Mouse (Mus musculus) bone marrow macrophage, adult 2 months (primary cell): Measurements from ENCODE around the gene Gm11027. TPM values are rescaled to one million over a fixed set of nuclear protein-coding genes. Genes with fewer than 3 reads are reported as not detected.

ENCODE experiments used
- H3K27ac ChIP-seq: 2 replicates; pipeline ENCODE4 v1.5.1; 2012; ENCODE audit warnings: low read depth, low read length; ENCODE audit not compliant: insufficient read depth
- H3K4me1 ChIP-seq: 2 replicates; pipeline ENCODE4 v1.6.1; 2012; ENCODE audit warnings: low read length; ENCODE audit not compliant: control insufficient read depth, insufficient read depth
- H3K4me3 ChIP-seq: 2 replicates; pipeline ENCODE4 v1.5.1; 2012; ENCODE audit warnings: mild to moderate bottlenecking, low read length, moderate library complexity; ENCODE audit not compliant: insufficient read depth
- CTCF ChIP-seq: IDR thresholded peaks from 2 replicates; pipeline ENCODE4 v1.5.1; 2012; ENCODE audit warnings: low read depth, mild to moderate bottlenecking, low read length, moderate library complexity
- POLR2A ChIP-seq: IDR thresholded peaks from 2 replicates; pipeline ENCODE4 v1.6.1; 2012; ENCODE audit warnings: mild to moderate bottlenecking, low read depth, low read length, borderline replicate concordance
- polyA plus RNA-seq: library from polyadenylated mRNA; stranded (reverse); fragments of >200 nt; gene quantifications from 2 replicates; pipeline ENCODE4 v1.2.4, GENCODE M21; 2012; ENCODE audit not compliant: missing spikeins, insufficient read depth, insufficient read length

Gm11027 gene
- polyA plus RNA-seq, 1 experiment, result not detected

DNA sequence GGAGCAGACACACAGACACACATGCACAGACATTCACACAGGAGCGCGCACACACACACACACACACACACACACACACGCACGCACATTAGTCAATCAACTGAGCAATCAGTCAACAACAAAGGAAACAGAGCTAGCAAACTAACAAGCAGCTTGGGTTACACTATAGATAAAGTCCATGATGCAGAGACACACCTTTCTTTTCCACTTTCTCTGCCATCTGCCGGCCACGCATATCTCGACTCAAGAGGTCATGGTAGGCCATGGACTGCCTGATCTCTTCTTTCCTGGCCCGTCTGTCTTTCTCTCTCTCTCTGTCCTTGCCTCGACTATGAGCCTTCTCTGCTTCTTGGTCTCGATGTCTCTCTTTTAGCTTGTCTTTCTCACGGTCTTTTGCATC lies 19.6 kb upstream of the Gm11027 start:
- TF ChIP-seq POLR2A (no peak), CTCF (no peak)
- Histone ChIP-seq H3K4me3 (no peak overlapping the region), H3K4me1 (peaks cover 13% of the 10 kb centered on the region), H3K27ac (no peak overlapping the region)

DNA sequence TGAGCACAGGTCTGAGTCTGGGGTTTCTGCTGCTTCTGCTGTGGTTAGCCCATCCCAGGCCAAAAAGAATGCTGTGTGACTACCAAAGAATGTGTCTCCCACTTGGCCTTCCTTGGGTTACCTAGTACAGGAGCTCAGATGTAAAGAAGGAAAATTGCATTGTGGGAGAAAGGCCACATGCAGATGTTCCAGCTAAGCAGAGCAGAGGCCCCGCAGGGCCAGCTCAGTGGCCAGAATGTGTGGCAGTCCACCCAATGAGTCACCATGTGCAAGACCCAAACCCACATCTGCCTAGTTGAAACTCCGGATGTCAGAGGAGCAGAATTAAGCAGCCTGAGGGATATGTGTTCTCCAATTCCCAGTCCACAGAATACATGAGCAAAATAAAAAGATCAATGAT lies 16.9 kb upstream of the Gm11027 start:
- Histone ChIP-seq H3K27ac (no peak overlapping the region), H3K4me1 (peaks cover 17% of the 10 kb centered on the region), H3K4me3 (no peak overlapping the region)
- TF ChIP-seq CTCF, result no peak
- no peak for TF ChIP-seq POLR2A

DNA sequence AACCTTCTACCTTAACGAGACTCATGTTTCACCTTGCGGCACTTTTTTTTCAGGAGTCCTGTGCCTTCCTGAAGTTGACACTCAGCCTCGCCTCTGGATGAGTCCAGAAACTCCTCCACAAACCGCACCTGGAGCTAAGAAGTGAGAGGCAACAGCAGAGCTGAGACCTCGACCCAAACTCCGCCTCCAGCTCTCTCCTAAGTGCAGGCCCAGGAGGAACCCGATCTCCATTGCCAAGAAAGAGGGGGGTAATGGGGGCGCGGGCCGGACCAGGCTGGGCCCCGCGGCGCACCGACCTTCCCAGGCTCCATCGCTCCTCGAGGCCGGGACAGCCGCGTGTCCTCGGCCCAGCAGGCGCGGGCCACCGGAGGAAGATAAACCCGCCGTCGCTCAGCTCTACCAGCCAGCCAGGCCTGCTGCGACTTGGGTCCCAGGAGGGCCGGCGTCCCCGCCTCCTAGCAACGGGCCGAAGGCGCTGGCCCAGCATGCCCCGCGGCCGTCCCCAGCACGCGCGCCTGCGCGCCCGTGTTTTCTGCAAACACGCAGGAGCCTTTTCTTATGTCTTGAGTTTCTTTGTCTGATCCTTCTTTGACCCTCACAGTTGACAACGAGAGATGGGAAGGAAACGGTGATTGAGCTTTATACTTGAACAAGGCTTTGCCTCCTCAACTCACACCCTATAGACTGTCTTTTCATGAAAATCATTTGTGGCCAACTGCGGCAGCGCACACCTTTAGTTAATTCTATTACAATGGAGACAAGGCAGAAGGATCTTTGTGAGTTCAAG lies 12.4 kb upstream of the Gm11027 start, which contains the start of gene Wdr60:
Gene Wdr60, minus strand, starts transcription at position 468 of the 787 bp plus-strand sequence.
- Histone ChIP-seq H3K4me1 (peaks cover 14% of the 10 kb centered on the region), H3K27ac (no peak within 1 kb of the TSS), H3K4me3 (peak within 1 kb of the TSS; percentile 80)
- no peak for TF ChIP-seq CTCF
- no peak for TF ChIP-seq POLR2A

DNA sequence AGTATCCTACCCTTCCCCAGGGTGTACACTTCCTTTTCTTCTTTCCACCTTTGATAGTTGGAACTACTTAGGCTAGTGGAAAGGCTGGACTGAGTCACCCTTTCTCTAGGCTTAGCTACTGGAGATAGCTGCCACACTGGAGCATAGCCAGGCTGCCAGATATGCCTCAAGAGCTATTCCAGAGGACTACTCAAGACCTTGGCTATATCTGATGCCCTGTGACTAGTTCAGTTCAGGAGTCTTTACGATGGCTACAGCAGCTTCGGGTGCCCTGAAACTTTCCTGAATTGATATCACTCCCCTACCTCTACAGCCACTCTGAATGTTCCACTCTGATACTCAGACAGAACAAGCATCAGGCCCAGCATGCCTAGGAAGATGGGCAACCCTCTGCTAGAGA lies 10.4 kb upstream of the Gm11027 start:
- TF ChIP-seq POLR2A (no peak), CTCF (no peak)
- Histone ChIP-seq H3K27ac (no peak overlapping the region), H3K4me1 (peaks cover 10% of the 10 kb centered on the region), H3K4me3 (no peak overlapping the region)

DNA sequence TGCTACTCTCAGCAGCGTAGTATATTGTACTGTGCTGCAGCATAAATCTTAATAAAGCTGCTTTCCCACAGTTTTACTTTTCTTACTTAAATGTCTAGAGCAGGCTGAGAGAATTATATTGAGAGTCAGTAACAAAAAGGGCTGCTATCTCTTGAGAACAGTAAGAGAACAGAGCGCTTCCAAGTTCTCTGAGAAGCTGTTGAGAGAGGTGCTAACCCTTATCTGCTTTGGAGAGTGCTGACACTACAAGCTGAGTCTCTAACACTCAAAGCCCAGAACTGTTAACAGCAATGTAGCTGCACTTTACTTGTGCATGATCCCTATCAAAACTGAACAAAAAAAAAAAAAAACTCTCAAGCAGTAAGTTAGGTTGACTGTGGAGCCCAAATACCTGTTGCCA lies 9.9 kb upstream of the Gm11027 start:
- Histone ChIP-seq H3K4me1 (peaks cover 10% of the 10 kb centered on the region), H3K27ac (no peak overlapping the region), H3K4me3 (no peak overlapping the region)
- TF ChIP-seq CTCF, result no peak
- no peak for TF ChIP-seq POLR2A

DNA sequence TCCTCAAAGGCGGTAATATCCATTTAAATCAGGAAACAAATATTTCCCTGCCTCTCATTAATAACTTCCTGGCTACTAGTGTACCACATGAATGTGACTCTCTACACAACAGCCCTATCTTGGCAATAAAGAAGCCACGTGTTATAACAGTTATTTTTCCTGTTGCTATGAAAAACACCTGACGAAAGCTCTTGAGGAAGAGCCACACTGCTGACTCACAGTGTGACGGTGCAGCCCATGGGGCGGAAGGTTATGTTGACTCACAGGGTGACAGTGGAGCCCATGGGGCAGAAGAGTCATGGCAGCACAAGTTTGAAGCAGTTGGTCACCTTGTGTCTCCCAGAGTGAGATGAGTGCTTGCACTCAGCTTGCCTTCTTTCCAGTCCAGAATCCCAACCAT lies 5.7 kb upstream of the Gm11027 start:
- Histone ChIP-seq H3K4me3 (no peak overlapping the region), H3K27ac (no peak overlapping the region), H3K4me1 (peaks cover 10% of the 10 kb centered on the region)
- TF ChIP-seq CTCF (no peak), POLR2A (no peak)

DNA sequence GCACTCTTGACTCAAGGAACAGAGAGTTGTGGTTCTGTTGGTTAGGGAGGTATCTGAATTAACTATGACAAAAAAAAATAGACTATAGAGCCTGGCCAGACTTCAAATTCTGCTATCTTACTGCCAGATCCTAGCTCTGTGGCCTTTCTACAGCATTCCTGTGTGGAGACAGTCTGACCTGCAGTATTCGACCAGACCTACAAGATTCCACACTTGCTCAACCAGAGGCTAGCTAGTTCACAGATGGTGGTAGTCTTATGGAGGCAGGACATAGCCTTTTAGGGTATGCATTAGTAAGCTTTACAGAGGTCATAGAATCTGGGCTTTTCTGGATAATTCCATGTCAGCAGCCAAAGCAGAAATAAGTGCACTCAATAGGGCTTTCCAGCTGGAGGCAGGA lies 4.6 kb upstream of the Gm11027 start:
- TF ChIP-seq POLR2A (no peak), CTCF (no peak)
- peaks cover 10% of the 10 kb centered on the region for H3K4me1 ChIP-seq
- no peak overlapping the region for H3K4me3 ChIP-seq
- no peak overlapping the region for H3K27ac ChIP-seq

DNA sequence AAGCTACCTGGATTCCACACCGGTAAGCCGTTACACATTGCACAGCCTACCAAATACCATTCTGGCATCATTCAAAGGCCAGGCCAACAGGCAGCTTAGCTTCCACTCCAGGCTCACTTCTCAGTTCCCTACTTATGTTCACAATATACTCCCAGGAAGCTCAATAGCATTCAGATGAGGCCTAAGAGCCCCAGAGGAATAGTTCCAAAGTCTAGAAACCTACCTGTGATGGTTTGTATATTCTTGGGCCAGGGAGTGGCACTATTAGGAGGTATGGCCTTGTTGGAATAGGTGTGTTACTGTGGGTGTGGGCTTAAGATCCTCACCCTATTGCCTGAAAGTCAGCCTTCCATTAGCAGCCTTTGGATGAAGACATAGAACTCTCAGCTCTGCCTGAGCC lies 4.1 kb upstream of the Gm11027 start:
- Histone ChIP-seq H3K27ac (no peak overlapping the region), H3K4me1 (peaks cover 10% of the 10 kb centered on the region), H3K4me3 (no peak overlapping the region)
- no peak for TF ChIP-seq POLR2A
- TF ChIP-seq CTCF, result no peak

DNA sequence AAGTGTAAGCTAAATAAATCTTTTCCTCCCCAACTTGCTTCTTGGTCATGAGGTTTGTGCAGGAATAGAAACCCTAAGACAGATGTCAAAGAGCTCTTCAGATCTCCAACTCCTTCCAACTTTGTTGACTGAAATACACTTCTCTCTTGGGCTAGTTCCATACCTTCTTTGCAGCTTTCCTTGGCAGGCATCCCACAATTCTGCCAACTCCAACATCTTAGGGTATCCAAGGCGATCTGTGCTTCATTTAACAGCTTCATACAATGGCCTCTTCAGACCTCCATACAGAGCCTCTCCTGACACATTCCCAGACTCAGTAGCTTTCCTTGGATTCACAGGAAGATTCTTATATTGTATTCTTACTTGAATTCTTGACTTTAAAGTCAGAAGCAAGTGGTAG lies 1.5 kb upstream of the Gm11027 start:
- Histone ChIP-seq H3K27ac (no peak overlapping the region), H3K4me1 (peaks cover 7% of the 10 kb centered on the region), H3K4me3 (no peak overlapping the region)
- TF ChIP-seq CTCF (no peak), POLR2A (no peak)

DNA sequence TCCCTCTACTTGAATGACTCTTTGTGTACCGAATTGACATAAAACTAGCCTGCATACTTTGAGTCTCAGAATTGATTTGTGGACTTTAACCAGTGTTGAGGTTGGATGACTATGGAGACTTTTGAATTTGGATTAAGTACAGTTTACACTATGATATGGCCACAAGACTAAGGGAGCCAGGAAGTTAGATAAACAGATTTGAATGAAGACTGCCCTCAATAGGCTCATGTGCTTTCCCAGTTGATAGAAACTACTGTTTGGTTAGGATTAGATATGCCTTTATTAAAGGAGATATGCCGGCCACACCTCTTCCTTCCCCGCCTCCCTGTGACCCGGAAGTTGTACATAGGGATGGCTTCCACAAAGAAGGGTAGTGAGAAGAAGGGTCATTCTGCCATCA lies 445 bp downstream of the Gm11027 start:
- no peak overlapping the region for H3K27ac ChIP-seq
- no peak overlapping the region for H3K4me3 ChIP-seq
- TF ChIP-seq POLR2A (no peak), CTCF (no peak)
- peaks cover 13% of the 10 kb centered on the region for H3K4me1 ChIP-seq

DNA sequence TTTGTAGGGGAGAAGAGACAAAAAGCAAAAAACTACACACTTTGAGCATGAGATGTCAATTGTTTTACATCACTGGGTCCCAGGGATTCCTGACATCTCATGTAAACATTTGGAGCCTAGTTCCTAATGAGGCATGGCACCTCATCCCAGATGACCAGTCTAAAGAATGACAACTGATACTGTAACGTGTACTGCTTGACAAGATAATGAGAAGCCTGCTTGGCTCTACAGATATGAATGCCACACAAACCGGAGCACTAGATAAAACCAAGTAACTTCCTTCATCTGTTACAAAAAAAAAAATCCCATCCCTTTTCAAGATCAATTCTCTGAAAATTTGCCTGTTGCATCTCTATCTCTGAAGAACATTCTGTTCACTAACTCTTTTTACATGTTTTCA lies 1.8 kb downstream of the Gm11027 start:
- Histone ChIP-seq H3K4me3 (no peak overlapping the region), H3K4me1 (peaks cover 13% of the 10 kb centered on the region), H3K27ac (no peak overlapping the region)
- TF ChIP-seq POLR2A (no peak), CTCF (no peak)
